Mouse (Mus musculus): ENCODE results near the gene Arx. TPM values are rescaled to one million over a fixed set of nuclear protein-coding genes. Genes with fewer than 3 reads are reported as not detected.
A peak's percentile ranks its signal among the peaks of the same experiment; 100 is the strongest.

Arx gene
- 0.12 and 0.13 TPM in 2 replicates for polyA plus RNA-seq (2015; fragmentation: Nextera tagmentation; extraction: Ambion mirVana)

DNA sequence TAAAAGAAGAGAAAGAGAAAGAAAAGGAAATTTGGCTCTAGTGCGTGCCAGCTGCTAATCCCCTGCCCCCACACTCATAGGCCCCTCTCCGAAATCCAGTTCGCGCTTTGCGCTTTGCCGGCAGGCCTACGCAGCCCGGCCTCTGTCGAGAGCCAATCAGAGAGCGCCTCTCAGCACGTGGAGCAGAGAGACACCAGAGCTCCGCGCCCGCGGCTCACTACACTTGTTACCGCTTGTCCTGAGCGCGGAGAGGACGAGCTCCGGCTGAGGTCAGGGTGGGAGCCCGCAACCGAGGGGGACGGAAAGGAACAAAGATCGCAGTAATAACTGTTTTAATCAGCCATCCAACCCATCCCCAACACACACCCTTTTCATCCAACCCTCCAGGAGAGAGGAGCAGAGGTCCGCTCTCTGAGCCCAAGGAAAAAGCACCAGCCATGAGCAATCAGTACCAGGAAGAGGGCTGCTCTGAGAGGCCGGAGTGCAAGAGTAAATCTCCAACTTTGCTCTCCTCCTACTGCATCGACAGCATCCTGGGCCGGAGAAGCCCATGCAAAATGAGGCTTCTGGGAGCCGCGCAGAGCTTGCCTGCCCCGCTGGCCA is at the start of gene Arx:
Arx (plus strand) TSS at position 155 of the 603 bp plus-strand sequence.
- Histone ChIP-seq H3K9ac (no peak within 1 kb of the TSS), H3K27me3 (peaks cover 97% of the 10 kb centered on the region), H3K4me2 (no peak within 1 kb of the TSS), H3K4me3 (replicated peaks) (no peak within 1 kb of the TSS), H3K36me3 (no peaks in the 10 kb centered on the region), H3K4me1 (replicated peaks) (no peaks in the 10 kb centered on the region), H3K9me3 (replicated peaks) (no peaks in the 10 kb centered on the region), H3K27ac (no peak within 1 kb of the TSS)
- 19% methylated on average over 31 of the region's 31 CpGs for WGBS (ENCODE audit: insufficient replicate concordance)
- DNase-seq (peak; percentile 30), ATAC-seq (ENCODE audit: low read depth) (peak; percentile 68; the same call in 1 of the 2 replicates)

DNA sequence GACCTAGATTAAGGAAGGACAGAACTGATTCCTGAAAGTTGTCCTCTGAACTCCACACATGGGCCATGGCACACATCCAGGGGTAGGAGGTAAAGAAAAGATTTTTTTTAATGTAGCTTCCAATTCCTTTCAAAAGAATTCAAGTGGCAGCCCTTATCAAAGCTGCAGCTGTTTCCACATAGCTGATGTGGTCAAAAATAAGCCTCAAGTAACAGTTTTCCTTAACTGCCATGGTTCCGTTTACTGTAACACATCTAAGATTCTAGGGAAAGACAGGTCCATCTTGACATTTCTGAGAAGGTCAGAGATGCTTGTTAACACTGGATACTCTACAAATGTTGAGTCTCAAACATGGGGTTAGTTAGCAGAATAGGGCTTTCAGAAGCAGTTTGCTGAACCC is 34.9 kb upstream of the Arx start:
- H3K4me2 ChIP-seq: no peak overlapping the region
- no peaks in the 10 kb centered on the region for H3K27me3 ChIP-seq
- no peaks in the 10 kb centered on the region for H3K4me1 ChIP-seq (replicated peaks)
- H3K9ac ChIP-seq: no peak overlapping the region
- no peaks in the 10 kb centered on the region for H3K9me3 ChIP-seq (replicated peaks)
- no peaks in the 10 kb centered on the region for H3K36me3 ChIP-seq
- DNase-seq: no peak
- H3K4me3 ChIP-seq (replicated peaks): no peak overlapping the region
- 27% methylated on average over 1 of the region's 1 CpGs for WGBS (ENCODE audit: insufficient replicate concordance)
- no peak for ATAC-seq (ENCODE audit: low read depth)
- H3K27ac ChIP-seq: no peak overlapping the region

DNA sequence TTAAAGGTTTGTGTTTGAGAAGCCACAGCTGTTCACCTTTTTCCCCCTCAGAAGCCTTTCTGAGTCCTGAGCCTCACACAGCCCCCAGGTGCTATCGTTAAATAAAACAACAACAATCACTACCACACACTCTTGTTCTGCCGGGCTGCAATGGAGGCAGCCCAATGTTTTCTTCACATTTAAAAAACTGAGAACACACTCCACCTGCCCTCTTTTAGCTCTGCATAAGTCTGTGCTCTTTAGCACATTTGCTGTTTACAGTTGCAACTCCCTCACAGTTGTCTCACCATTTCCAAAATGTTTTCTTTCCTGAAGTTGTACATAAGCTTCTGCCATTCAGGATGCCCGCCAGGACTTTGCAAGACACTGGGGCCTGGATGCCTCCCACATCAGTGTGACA is 10.6 kb upstream of the Arx start:
- Histone ChIP-seq H3K36me3 (no peaks in the 10 kb centered on the region), H3K27me3 (peaks cover 35% of the 10 kb centered on the region), H3K27ac (no peak overlapping the region), H3K9me3 (replicated peaks) (no peaks in the 10 kb centered on the region), H3K4me2 (no peak overlapping the region), H3K9ac (no peak overlapping the region), H3K4me3 (replicated peaks) (no peak overlapping the region), H3K4me1 (replicated peaks) (no peaks in the 10 kb centered on the region)
- DNase-seq (no peak), ATAC-seq (ENCODE audit: low read depth) (no peak)
- 44% methylated on average over 3 of the region's 3 CpGs for WGBS (ENCODE audit: insufficient replicate concordance)

DNA sequence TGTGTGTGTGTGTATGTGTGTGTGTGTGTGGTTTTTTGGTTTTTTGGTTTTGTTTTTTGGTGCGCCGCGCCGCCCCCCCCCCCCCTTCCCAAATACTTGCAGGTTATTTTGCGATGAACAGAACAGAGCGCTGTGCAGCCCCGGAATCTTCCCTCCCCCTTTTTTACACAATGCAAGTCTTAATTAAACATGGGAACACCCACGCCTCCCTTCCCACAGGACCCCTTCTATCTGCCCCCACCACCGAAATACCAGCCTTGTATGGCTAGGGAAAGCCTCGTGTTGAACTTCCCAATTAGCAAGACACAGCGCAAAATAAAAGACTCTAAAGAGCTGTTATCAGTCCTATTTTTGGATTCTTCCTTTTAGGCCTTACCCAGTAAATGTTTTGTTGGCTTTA is 6.3 kb upstream of the Arx start:
- no peak for ATAC-seq (ENCODE audit: low read depth)
- no peak overlapping the region for H3K4me2 ChIP-seq
- 36% methylated on average over 4 of the region's 11 CpGs for WGBS (ENCODE audit: insufficient replicate concordance)
- no peak overlapping the region for H3K4me3 ChIP-seq (replicated peaks)
- no peak overlapping the region for H3K27ac ChIP-seq
- no peaks in the 10 kb centered on the region for H3K9me3 ChIP-seq (replicated peaks)
- no peaks in the 10 kb centered on the region for H3K4me1 ChIP-seq (replicated peaks)
- H3K9ac ChIP-seq: no peak overlapping the region
- peaks cover 74% of the 10 kb centered on the region for H3K27me3 ChIP-seq
- H3K36me3 ChIP-seq: no peaks in the 10 kb centered on the region
- no peak for DNase-seq

DNA sequence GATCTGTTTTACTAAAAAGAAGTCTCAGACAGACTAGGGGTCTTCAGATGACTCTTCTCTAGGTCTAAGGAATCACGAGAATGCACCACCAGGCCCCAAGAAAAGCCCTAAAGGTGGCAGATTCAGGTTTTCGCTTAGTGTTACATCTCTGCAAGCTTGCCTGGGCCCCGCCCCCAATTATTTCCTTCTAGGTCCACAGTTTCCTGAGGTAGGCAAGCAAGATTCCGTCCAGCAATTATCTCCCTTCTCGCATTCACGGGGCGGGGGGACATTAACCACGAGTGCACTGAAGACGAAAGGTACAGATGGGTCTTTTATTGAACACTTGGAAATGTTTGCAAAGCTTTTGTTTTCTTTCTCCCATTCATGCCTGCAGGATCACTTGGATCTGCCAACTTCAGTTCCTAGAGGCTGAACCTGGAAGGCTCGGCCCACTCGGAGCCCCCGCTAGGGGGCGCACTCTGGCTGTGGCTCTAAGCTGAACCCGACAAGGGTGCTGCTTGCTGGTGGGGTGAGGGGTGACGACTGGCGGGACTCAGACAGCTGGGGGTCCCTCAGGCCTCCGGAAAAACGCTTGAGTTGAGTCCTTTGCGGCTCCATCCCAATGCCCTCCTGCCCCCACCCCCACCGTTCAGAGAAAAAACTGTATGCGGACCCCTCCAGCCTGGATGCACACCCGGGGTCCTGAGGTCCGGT is 5.1 kb upstream of the Arx start:
- 8% methylated on average over 23 of the region's 23 CpGs for WGBS (ENCODE audit: insufficient replicate concordance)
- DNase-seq (peak; percentile 31), ATAC-seq (ENCODE audit: low read depth) (no peak)
- no peak overlapping the region for H3K27ac ChIP-seq
- H3K4me3 ChIP-seq (replicated peaks): no peak overlapping the region
- H3K4me2 ChIP-seq: peak overlapping the region; percentile 21
- peaks cover 79% of the 10 kb centered on the region for H3K27me3 ChIP-seq
- H3K36me3 ChIP-seq: no peaks in the 10 kb centered on the region
- no peaks in the 10 kb centered on the region for H3K9me3 ChIP-seq (replicated peaks)
- no peak overlapping the region for H3K9ac ChIP-seq
- no peaks in the 10 kb centered on the region for H3K4me1 ChIP-seq (replicated peaks)

DNA sequence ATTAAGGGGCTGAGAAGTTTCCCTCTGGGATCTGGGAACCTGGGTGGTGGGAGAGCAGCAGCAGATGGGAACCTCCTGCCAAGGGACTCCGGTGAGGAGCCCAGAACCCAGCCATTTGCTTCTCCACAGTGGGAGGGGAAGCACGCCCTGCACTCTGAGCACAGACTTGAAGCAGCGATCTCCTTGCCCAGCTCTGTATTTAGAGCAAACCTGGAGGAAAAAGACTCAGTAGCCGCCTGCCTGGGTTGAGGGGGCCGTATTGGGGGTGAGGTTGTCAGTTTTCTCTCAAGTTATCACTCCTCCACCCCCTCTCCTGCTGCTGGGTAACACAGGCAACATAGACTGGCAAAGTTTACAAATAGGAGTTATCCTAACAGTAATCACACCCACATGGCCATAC is 4.5 kb upstream of the Arx start:
- no peak overlapping the region for H3K9ac ChIP-seq
- 20% methylated on average over 5 of the region's 5 CpGs for WGBS (ENCODE audit: insufficient replicate concordance)
- H3K4me3 ChIP-seq (replicated peaks): no peak overlapping the region
- H3K36me3 ChIP-seq: no peaks in the 10 kb centered on the region
- no peaks in the 10 kb centered on the region for H3K4me1 ChIP-seq (replicated peaks)
- ATAC-seq (ENCODE audit: low read depth) (no peak), DNase-seq (no peak)
- no peaks in the 10 kb centered on the region for H3K9me3 ChIP-seq (replicated peaks)
- peak overlapping the region; percentile 21 for H3K4me2 ChIP-seq
- peaks cover 82% of the 10 kb centered on the region for H3K27me3 ChIP-seq
- no peak overlapping the region for H3K27ac ChIP-seq

DNA sequence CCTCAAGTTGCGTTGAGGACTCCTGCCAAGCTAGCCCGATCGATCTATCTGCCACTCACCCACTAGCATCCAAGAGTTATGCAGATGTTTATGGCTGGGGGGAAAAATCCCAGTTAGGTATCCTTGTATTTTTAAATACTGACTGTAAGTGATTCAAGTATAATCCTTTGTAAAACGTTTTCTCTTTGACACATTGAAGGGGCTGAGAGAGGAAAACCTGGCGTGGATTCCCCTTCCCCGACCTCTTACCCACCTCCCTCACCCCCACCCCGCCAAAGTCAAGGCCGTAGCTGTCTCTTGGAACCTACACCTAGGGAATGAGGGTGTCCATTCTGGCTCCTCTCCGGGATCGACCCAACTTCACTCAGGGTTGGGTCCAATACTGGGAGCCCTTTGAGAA is 1.2 kb upstream of the Arx start:
- 17% methylated on average over 10 of the region's 10 CpGs for WGBS (ENCODE audit: insufficient replicate concordance)

DNA sequence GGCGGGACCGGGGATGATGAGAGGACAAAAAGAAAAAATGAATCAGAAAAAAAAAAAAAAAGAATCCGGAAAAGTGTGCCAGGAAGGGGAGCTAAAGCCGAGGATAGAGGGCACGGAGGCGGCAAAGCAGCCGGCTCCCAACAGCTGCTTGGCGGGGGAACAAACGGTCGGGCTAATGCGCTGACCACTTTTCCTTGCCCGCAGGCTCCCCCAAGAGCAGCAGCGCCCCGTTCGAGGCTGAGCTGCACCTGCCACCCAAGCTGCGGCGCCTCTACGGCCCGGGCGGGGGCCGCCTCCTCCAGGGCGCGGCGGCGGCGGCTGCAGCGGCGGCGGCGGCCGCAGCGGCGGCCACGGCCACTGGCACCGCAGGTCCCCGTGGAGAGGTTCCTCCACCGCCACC is 2.1 kb downstream of the Arx start:
- Histone ChIP-seq H3K27me3 (peaks cover 97% of the 10 kb centered on the region), H3K9ac (no peak overlapping the region), H3K4me2 (peak overlapping the region; percentile 51), H3K27ac (no peak overlapping the region), H3K4me3 (replicated peaks) (peak overlapping the region; percentile 31), H3K9me3 (replicated peaks) (no peaks in the 10 kb centered on the region), H3K4me1 (replicated peaks) (no peaks in the 10 kb centered on the region), H3K36me3 (no peaks in the 10 kb centered on the region)
- WGBS (ENCODE audit: insufficient replicate concordance): 7% methylated on average over 37 of the region's 37 CpGs
- no peak for DNase-seq
- no peak for ATAC-seq (ENCODE audit: low read depth)

More for the DNA sequence above, 1.2 kb upstream of the Arx start:
- Histone ChIP-seq H3K9me3 (replicated peaks) (no peaks in the 10 kb centered on the region), H3K9ac (no peak overlapping the region), H3K27me3 (peaks cover 95% of the 10 kb centered on the region), H3K27ac (no peak overlapping the region), H3K4me2 (no peak overlapping the region), H3K36me3 (no peaks in the 10 kb centered on the region), H3K4me3 (replicated peaks) (no peak overlapping the region), H3K4me1 (replicated peaks) (no peaks in the 10 kb centered on the region)
- DNase-seq (no peak), ATAC-seq (ENCODE audit: low read depth) (no peak)

DNA sequence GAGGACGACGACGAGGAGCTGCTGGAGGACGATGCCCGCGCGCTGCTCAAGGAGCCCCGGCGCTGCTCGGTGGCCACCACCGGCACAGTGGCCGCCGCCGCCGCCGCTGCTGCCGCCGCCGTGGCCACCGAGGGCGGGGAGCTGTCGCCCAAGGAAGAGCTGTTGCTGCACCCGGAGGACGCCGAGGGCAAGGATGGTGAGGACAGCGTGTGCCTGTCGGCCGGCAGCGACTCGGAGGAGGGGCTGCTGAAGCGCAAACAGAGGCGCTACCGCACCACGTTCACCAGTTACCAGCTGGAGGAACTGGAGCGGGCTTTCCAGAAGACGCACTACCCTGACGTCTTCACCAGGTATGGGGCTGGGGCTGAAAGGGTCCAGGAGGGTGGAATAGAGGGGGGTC is 2.8 kb downstream of the Arx start:
- H3K36me3 ChIP-seq: no peaks in the 10 kb centered on the region
- no peak overlapping the region for H3K9ac ChIP-seq
- H3K4me3 ChIP-seq (replicated peaks): peak overlapping the region; percentile 31
- no peak overlapping the region for H3K27ac ChIP-seq
- no peaks in the 10 kb centered on the region for H3K9me3 ChIP-seq (replicated peaks)
- 5% methylated on average over 36 of the region's 37 CpGs for WGBS (ENCODE audit: insufficient replicate concordance)
- H3K27me3 ChIP-seq: peaks cover 100% of the 10 kb centered on the region
- peak overlapping the region; percentile 51 for H3K4me2 ChIP-seq
- ATAC-seq (ENCODE audit: low read depth) (no peak), DNase-seq (no peak)
- H3K4me1 ChIP-seq (replicated peaks): no peaks in the 10 kb centered on the region

DNA sequence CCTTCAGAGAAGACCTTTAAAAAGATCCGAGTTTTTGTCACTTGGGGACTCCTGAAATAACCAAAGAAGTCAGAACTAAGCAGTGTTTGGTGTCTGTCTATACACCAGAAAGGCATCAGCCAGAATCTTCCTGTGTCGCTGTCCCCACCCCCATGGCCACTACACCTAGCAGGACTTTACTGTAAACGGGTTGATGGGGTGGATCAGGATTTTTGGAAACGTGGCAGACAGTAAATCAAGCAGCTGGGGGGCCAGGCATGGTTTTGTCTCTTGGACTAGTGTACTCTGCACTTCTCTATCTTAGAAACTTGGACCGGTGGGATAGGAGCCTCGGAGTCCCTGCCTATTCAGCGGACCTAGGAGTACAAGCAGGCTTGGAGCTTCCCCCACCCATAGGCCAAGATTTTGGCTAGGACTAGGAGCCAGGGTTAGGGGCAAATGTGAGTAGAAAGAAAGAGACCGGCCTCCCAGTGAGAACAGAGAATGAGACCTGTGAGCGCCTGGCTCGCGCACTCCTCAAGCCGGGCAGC is 3.7 kb downstream of the Arx start:
- no peaks in the 10 kb centered on the region for H3K9me3 ChIP-seq (replicated peaks)
- H3K9ac ChIP-seq: no peak overlapping the region
- H3K36me3 ChIP-seq: no peaks in the 10 kb centered on the region
- no peaks in the 10 kb centered on the region for H3K4me1 ChIP-seq (replicated peaks)
- H3K4me2 ChIP-seq: no peak overlapping the region
- WGBS (ENCODE audit: insufficient replicate concordance): 13% methylated on average over 12 of the region's 12 CpGs
- no peak for DNase-seq
- H3K27ac ChIP-seq: no peak overlapping the region
- no peak overlapping the region for H3K4me3 ChIP-seq (replicated peaks)
- no peak for ATAC-seq (ENCODE audit: low read depth)
- peaks cover 100% of the 10 kb centered on the region for H3K27me3 ChIP-seq

DNA sequence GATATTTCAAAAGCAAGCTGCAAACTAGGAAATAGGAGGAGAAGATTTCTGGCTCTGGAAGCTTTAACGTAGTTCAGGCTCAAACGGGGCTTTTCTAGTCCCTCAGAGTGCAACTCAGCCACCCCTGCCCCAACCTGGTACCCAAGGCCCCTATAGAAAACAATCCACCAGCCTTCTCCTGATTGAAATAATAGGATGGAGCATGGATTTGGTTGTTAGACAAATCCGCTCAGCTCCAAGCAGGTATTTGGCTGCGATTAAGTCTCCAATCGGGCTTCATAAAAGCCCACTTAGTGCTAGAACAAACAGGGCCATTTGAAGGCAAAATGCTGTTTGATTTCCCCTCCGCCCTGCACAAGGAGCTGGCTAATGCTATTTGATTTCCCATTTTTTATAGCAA is 5.8 kb downstream of the Arx start:
- H3K9ac ChIP-seq: no peak overlapping the region
- no peak overlapping the region for H3K27ac ChIP-seq
- DNase-seq (no peak), ATAC-seq (ENCODE audit: low read depth) (no peak)
- H3K4me3 ChIP-seq (replicated peaks): no peak overlapping the region
- no peaks in the 10 kb centered on the region for H3K36me3 ChIP-seq
- H3K4me2 ChIP-seq: no peak overlapping the region
- 21% methylated on average over 6 of the region's 6 CpGs for WGBS (ENCODE audit: insufficient replicate concordance)
- H3K27me3 ChIP-seq: peaks cover 100% of the 10 kb centered on the region
- H3K9me3 ChIP-seq (replicated peaks): no peaks in the 10 kb centered on the region
- H3K4me1 ChIP-seq (replicated peaks): no peaks in the 10 kb centered on the region
